Mouse (Mus musculus) megakaryocyte, adult 5-6 weeks (primary cell): Measurements from ENCODE around the gene Col4a2. TPM values are rescaled to one million over a fixed set of nuclear protein-coding genes. Genes with fewer than 3 reads are reported as not detected.

Experiments
- ATAC-seq: 2 replicates; pipeline ENCODE4 v1.8.0; 2016; ENCODE audit warnings: mild to moderate bottlenecking, inconsistent platforms; ENCODE audit not compliant: poor library complexity, severe bottlenecking
- total RNA-seq, 2 experiments: library from RNA; stranded (forward) in 1 of 2; stranded (reverse) in 1 of 2; fragments of 153-499, 151-499 nt in 1 of 2; fragments of 221-1000, 200-1000 nt in 1 of 2; gene quantifications; 2 replicates each; pipeline versions ENCODE4 v1.2.3 to v1.2.4; 2015 to 2017

Col4a2 gene
- total RNA-seq, 2 experiments from 2014 or later, result 0.07 to 0.15 TPM

DNA sequence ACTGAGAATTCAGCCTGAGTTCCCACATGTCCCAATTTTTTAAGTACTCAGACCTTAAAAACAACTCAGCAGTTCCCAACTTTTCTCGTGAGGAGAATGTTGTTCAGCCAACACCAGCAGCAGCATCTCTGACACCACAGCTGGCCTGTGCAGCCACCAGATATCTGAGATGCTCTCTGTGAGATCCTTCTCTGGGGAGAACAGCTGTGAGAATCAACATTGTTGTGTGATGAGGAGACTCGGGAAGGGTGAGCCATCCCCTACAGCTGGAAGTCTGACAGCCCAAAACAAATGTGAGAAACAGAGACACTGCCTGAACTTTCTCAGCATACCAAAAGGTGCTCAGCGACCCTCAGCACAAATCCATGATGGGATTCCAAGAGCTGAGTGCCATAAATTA lies 20.0 kb upstream of the Col4a2 start:
- no peak for ATAC-seq

DNA sequence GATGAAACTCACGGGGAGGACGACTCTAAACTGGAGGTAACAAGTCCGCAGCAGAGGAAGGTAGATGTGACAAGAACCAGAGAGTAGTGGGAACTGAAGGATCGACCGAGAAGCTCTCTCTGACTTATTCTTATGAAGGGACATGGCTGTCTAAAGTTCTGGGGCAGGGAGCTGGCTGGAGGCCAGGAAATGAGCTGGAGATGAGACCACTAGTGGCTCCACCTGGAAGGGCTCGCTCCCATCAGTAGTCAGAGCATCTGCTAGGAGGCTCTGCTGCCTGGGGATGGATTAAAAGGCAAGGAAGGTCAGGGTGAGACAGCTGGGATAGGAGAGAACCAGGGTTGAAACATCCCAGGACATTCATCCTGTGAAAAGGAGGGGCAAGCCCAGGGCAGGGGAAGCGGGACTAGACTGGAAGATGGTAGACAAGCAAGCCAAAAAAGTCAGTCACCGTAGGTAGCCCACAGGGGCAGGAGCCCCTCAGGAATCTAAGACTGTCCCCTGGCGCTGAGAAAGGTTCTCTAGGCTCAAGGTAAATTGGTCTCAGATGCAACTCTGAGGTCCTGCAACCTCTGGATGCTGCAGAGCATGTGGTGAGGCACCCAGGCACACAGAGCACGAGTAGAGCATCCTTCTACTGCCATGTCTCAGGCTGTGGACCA lies 16.2 kb upstream of the Col4a2 start:
- ATAC-seq, result no peak

DNA sequence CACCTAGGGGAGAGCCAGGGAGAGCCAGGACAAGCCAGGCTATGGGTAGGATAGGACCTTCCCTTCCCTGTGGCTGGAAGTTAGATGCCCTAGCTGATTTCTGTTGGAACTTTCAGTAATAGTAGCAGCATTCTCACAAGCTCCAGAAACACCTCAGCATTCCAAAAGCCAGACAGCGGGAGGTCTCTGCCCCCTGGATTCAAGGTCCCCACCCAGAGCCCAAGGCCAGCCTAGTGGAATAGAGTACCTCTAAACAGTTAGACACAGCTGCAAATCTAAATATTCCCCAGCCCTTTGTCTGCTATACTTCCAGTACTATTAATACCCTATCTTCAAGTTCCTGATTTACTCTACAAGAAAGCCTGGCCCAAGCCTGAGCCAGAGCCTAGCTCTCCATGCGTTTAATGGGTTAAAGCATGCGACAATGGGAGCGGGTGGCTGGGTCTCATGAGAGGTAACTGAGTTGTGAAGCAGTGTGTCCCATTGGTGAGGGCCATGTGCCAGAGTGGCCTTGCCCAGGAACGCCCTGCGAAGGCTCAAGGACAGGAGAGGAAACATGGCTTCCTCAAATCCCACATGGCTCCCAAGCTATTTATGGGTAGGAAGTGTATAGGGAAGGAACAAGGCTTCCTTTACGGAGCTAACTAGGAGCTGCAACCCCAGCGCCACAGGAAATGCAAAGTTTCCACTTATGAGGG lies 15.3 kb upstream of the Col4a2 start:
- ATAC-seq, result no peak

DNA sequence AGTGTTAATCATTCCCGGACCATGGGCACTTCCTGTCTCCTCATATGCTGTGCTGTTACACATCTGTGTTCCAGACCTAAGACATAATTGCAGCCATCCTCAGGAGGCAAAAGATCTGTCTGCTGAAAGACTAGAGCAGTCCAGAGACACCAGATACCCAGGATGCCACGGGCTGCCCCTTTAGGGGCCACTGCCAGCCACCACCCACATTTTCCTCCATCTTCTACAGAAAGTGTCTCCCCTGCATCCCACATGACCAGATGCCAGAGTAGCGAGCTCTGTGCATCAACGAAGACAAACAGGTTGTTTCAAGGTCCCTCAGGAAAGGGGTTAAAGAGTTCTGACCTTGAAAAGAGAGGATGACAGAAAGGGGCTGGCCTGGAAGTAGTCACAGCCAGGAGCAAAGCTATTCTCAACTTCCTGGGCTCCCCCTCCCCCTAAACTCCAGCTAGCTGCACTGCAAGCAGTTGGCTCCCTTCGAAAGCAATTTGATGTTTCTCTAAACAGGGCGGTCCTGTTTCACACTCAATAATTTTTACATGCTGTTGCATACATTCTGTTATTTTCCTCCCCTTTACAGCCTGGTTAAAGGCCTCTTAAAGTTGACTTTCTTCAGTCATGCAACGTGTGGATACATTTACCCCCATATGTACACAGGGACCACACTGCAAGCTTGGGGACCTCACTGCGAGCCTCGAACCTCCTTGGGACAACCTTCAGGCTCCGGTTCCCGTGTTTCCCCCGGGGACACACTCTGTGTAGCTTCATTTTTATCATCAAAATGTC lies 13.9 kb upstream of the Col4a2 start:
- no peak for ATAC-seq

DNA sequence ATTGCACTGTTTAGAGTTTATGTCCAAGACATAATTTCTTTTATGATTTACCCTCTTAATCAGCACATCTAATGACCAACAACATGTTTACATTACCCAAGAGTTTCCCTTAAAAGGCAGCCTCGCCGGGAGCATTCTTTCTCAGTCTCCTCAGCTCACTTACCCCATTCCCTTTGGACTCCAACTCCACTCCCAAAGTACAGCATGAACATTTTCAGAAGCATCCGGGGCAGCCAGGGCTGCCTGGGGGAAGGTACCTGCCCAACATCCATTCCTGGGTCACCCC lies 13.3 kb upstream of the Col4a2 start:
- no peak for ATAC-seq

DNA sequence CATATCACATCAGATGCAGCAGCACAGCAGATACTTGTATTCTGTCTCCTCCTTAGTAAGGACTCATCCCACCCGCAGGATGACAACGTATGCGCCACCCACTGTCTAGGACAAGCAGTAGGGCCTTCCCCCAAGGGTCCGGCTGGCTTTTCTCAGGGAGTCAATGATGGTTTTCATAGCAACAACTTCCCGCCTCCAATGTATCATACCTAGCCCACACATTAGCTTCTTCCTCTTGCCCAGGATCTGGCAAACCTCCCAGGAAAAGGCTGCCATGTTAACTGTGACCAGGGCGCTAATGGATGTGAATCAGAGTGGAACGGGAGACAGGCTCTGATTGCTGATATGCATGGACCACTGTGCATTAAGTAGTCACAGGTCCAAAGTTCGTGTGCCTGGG lies 12.2 kb upstream of the Col4a2 start:
- ATAC-seq, result no peak

DNA sequence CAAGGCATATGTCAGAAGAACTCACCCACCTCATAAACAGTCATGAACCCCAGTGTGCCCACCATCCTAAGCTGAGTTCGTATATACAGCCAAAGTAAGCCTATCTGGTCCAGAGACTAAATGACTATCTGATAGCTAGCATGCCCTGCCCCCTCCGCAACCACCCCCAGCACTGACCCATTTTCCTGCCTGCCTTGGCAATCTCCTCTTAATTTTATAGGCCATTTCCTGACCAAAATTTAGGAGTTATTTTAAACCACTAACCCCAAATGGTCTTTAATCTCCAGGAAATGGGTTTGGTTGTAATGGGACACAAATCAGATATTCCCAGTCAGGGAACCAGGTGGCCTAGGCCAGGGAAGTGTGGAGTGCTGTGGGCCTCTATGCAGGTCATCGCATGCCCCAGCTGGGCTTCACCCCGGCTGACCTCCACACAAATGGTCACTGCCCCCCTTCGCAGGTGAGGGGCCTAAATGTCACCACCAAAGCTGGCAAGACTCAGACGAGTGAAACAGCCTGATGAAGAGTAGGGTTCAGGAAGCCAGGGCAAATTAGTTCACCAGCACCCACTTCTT lies 8.5 kb upstream of the Col4a2 start:
- ATAC-seq, result no peak

DNA sequence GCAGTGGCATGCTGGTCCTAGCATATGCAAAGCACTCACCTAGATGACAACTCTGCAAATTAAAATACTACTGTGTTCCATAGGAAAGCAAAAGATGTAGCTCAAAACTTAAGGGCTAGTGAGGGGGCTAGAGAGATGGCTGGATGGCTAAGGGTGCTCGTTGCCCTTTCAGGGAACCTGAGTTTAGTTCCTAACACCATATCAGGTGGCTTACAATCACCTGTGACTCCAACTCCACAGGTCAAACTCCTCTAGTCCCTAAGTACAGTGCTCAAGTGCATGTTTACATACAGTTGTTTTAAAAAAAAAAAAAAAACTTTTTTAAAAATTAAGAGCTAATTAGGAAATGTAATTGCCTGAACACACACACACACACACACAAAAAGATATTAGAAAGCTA lies 7.1 kb upstream of the Col4a2 start:
- ATAC-seq, result no peak

DNA sequence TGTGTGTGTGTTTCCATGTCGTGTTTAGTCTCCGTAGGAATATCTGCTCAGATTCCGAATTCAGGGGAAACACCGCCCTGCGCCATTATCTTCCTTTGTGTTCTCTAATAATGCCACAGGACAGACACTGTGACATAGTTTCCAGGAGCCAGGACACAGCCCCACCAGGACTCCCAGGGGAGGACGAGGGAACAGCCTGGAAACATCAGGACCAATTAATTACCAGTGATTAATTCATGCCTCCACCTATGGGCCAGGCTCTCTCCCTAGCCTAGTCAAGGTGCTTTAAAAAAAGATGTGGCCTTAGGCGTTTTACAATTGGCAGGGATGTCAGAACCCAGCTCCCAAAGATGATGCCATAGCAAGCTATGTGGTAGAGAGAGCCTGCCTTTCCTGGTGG lies 5.2 kb upstream of the Col4a2 start:
- no peak for ATAC-seq

DNA sequence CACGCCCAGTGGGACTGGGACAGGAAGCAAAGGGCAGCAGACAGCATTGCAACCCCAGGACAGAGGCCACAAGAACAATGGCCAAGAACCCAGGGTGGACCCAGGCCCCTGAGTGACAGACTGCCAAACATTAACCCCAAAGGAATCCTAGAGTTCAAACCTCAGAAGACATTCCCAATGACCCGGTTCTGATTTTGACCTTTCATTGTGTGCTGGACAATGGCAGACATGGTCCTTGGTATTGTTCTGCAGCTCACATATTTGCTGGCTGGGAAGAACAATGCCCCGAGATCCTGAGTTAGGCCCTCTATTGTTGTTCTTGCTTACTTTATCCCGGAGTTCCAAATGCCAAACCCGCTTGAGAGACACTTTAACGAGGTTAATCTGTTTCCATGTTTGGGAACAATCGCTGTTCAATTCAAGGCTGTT lies 4.0 kb upstream of the Col4a2 start:
- no peak for ATAC-seq

DNA sequence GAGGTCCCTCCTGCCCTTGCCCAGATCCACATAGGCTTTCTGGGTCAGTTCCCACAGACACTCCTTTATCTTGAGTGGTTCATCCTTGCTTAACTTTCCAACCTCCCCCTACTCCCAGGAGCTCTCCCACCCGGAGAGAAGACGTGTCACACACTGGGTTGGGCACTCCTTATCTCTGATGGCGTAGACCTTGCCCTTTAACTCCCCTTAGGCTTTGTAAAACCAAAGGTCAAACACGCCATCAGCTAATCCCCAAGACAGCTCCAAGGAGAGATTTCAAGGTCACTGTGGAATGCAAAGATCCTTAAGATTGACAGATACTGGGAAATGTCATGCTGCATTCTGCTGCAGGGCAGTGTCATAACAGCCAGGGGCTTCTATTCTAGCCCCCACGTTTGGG lies 3.4 kb upstream of the Col4a2 start:
- no peak for ATAC-seq

DNA sequence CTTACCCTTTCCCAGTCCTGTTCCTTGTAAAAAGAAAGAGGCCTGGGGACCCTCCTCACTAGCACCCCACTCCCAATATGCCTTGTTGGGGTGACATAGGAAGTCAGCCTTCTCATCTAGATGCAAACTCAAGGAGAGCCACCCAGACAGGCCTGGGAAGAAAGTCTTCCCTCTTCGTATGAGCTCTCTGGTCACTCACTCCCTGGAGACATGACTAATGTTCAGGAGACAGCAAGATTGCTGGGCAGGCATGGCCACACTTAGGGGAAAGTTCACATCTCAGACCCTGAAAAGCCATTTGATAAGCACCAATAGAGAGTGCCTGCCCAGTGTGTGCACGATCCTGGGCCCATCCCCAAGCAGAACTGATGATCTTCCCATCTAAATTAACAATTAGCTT lies 2.6 kb upstream of the Col4a2 start:
- no peak for ATAC-seq

DNA sequence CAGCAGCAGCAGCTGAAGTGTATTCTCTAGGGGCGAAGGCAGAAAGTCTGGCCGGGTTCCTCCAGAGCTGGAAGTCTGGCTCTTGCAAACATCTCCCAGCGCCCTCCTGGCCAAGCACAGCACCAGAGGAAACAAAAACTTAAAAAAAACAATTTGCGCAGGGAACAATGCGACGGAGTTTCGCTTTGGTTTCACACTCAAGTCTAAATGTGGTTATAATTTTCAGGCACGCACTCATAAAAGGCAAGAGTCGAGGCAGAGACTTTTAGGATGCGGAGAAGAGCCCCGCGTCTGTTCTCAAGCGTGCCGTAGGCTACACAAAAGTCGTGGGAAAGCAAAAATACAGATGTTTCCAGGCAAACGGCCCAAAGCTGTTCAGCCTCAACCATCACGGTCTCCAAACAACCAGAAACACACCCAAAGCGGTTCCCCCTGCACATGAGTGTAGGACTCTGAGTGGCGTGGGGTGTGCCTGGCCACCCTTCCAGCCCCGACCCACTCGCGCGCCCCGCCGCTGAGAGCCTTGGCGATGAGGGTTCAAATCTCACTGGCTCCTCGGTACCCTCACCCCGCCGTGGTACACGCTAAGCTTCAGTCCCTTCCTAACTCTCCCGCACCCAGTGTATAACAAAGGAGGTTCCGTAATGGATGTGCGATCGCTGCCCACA lies 790 bp upstream of the Col4a2 start:
- no peak for ATAC-seq

DNA sequence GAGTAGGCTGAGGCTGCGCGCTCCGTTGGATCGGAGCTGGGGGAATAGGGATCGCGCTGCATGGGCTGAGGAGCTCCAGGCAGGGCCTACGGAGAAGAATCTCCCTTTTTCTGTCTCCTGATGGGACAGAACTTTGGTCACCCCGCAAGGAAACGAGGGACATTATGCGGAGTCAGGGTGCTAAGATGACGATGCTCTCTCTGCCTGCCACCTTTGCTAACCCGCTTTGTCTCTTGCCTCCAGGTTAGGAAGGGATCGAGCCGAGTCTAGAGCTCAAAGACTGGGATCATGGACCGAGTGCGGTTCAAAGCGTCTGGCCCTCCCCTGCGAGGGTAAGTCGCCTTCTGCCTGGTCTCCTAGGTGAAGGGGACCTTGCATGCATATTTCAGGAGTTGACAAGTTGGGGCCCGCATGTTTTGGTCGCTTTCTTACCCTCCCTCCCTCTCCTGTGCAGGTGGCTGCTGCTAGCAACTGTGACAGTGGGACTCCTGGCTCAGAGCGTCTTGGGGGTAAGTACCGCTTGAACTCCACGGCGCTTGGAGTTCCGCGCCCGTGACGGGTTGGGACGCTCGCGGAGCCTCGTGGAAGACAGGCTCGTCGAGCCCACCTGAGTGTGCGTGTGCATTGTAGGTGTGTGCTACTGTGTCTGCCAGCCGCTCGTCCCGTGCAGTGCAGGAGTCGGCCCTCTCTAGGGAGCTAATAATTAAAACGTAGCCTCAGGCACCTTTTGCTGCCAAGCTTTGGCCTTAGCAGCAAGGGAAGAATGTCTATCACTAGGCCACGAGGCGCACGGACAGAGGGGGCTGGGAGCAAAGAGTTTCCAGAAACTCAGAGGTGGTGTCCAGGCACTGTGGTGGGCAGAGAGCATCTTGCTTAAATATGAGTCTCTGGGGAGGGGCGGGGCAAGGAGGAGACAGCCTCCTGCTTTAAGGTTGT lies 839 bp downstream of the Col4a2 start:
- no peak for ATAC-seq

DNA sequence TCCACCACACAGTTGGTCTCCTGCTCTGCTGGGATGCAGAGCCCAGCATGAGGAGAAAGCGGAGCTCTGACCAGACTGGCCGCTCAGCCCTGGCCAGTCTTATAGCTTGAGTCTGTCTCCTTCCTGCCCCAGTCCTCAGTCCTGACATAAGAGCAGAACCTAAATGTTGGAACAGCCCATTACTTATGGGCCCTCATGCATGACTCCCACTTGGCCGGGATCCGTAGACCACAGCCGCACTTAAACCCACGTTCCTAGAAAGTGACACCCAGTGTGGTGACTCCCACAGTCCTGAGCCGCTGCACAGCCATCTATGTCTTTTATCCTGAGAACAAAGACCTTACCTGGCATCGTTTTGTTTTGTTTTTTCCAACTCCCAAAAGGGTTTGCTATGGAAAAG lies 2.0 kb downstream of the Col4a2 start:
- no peak for ATAC-seq

DNA sequence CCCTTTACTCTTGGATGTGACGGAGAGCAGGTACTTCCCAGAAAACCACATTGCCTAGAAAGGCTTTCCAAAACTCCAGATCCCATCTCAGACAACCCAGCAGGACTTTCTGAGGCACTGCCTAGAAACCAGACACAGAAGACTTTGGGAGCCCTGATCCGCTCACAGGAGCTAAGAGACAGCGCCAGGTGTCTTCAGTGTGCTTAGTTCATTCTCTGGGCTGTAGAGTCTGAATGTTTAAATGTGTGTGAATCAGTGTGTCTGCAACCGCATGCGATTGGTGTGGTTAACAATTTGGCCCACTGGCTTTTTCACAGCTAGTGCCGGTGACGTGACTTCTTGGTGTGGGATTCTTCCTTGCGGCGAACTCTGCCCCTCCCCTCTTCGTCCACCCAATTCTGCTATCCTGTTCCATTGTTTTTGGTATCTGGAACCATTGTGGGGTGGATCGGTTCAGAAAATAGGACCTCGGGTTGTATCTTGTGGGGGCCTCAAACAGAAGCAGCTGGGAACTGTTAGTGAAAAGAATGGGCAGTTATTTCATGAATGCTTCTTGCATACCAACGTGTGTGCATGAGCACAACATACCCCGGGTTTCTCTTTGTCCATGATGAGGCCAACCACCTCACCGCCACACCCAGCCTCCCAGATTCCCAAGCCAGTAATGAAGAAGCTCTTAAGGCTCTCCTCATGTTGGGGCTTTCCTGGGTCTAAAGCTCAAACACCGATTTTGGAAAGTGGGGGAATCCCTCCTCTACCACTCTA lies 2.8 kb downstream of the Col4a2 start:
- no peak for ATAC-seq

DNA sequence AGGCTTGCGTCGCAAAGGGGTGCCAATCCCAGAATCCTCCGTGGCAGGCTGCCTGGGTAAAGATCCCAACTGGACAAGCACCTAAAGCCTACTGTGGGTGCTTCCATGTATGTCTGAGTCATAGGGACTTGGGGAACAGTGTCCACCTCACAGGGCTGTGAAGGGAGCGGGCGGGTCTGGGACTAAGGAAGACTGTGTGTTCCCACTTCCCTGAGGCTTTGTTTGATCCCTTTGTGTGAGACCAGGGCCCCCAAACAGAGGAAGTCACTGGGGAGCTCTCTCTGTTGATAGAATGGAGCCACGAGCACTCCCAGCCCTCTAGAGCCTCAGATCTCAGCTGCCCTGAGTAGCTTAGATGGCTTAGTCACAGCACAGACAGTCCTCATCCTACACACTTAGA lies 3.5 kb downstream of the Col4a2 start:
- ATAC-seq, result no peak

DNA sequence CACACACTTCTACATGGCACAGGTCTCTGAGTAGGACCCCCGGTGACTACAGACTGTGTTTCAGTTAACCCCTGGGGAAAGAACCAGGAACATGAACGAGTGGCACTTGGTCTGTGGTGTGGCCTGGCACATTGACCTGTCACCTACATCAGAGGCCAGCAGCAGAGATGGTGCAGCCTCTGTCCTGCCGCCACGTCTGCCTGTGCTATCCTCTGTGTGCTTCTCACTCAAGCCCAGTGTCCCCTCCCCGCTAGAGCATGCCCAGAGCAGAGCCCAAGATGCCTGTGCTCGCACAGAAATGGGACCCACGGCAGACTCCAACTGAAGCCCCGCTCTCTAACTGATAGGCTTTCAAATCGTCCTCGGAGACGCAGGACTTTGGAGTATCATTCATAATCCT lies 6.8 kb downstream of the Col4a2 start:
- no peak for ATAC-seq

DNA sequence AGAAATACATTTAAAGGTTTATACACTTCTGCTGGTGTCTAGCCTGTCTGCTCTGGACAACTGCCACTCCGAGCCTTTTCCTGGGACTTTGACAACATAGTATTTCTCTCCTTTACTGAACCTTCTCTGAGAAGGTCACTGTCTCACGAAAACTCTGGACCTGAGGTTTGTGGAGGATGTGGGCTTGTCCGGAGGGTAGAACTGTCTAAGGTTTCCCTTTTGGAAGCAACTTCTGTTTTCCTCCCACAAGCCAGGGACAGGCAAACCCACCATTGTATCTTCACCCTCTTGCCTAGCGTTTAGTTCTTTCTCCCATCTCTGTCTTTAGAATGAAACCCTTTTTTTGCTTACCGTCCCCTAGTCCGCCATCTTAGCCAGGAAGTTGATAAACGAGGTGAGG lies 9.2 kb downstream of the Col4a2 start:
- ATAC-seq, result no peak
